Mouse (Mus musculus): Measurements from ENCODE around the gene Cd302. TPM values are rescaled to one million over a fixed set of nuclear protein-coding genes. Genes with fewer than 3 reads are reported as not detected.

Cd302 gene
- polyA plus RNA-seq, 1 experiment = 29.1 TPM

GRCm38 (mm10) chr2:60283208-60283750 lies 1.0 kb downstream of the Cd302 start:
- 18% methylated on average over 9 of the region's 9 CpGs for WGBS
- Histone ChIP-seq H3K4me1 (ENCODE audit: control insufficient read depth, insufficient read depth, insufficient read length, low read length) (peaks cover 5% of the 10 kb centered on the region; the same call in 1 of the 2 replicates), H3K4me3 (ENCODE audit: low read depth, low read length) (peak overlapping the region; percentile 86), H3K36me3 (ENCODE audit: control insufficient read depth, insufficient read depth, low read length) (peaks cover 2% of the 10 kb centered on the region; the same call in 1 of the 2 replicates), H3K27me3 (ENCODE audit: control insufficient read depth, insufficient read depth, low read length) (no peaks in the 10 kb centered on the region), H3K27ac (ENCODE audit: insufficient read depth, low read depth, low read length) (peak overlapping the region; percentile 97)
- TF ChIP-seq CTCF (IDR thresholded peaks at IDR 0.05; ENCODE audit: extremely low read depth, insufficient read length, insufficient replicate concordance, low read depth, low read length) (no peak), POLR2A (IDR thresholded peaks at IDR 0.05; ENCODE audit: low read depth, low read length) (no peak)

- Histone ChIP-seq H3K4me1 (ENCODE audit: control insufficient read depth, insufficient read depth, insufficient read length, low read length) (peaks cover 5% of the 10 kb centered on the region; the same call in 1 of the 2 replicates), H3K27ac (ENCODE audit: insufficient read depth, low read depth, low read length) (peak overlapping the region; percentile 97; the same call in 1 of the 2 replicates), H3K27me3 (ENCODE audit: control insufficient read depth, insufficient read depth, low read length) (no peaks in the 10 kb centered on the region), H3K4me3 (ENCODE audit: low read depth, low read length) (peak overlapping the region; percentile 53; the same call in 1 of the 2 replicates), H3K36me3 (ENCODE audit: control insufficient read depth, insufficient read depth, low read length) (peaks cover 5% of the 10 kb centered on the region; the same call in 1 of the 2 replicates)
- no peak for TF ChIP-seq POLR2A (IDR thresholded peaks at IDR 0.05; ENCODE audit: low read depth, low read length)
- no peak for TF ChIP-seq CTCF (IDR thresholded peaks at IDR 0.05; ENCODE audit: extremely low read depth, insufficient read length, insufficient replicate concordance, low read depth, low read length)
- WGBS = 57% methylated on average over 4 of the region's 4 CpGs
These were observed 1.7 kb downstream of the Cd302 start for GRCm38 (mm10) chr2:60282625-60283024.

GRCm38 (mm10) chr2:60278627-60279026 lies 5.7 kb downstream of the Cd302 start:
- H3K27ac ChIP-seq (ENCODE audit: insufficient read depth, low read depth, low read length) = no peak overlapping the region
- WGBS = 78% methylated on average over 4 of the region's 4 CpGs

GRCm38 (mm10) chr2:60269856-60270479 lies 14.3 kb downstream of the Cd302 start:
- Histone ChIP-seq H3K27me3 (ENCODE audit: control insufficient read depth, insufficient read depth, low read length) (no peaks in the 10 kb centered on the region), H3K4me3 (ENCODE audit: low read depth, low read length) (peak overlapping the region; percentile 2; the same call in 1 of the 2 replicates), H3K27ac (ENCODE audit: insufficient read depth, low read depth, low read length) (peak overlapping the region; percentile 74), H3K4me1 (ENCODE audit: control insufficient read depth, insufficient read depth, insufficient read length, low read length) (peaks cover 3% of the 10 kb centered on the region; the same call in 1 of the 2 replicates), H3K36me3 (ENCODE audit: control insufficient read depth, insufficient read depth, low read length) (peaks cover 24% of the 10 kb centered on the region)
- 66% methylated on average over 14 of the region's 14 CpGs for WGBS
- TF ChIP-seq CTCF (IDR thresholded peaks at IDR 0.05; ENCODE audit: extremely low read depth, insufficient read length, insufficient replicate concordance, low read depth, low read length) (no peak), POLR2A (IDR thresholded peaks at IDR 0.05; ENCODE audit: low read depth, low read length) (no peak)

More at GRCm38 (mm10) chr2:60278627-60279026, 5.7 kb downstream of the Cd302 start:
- Histone ChIP-seq H3K27me3 (ENCODE audit: control insufficient read depth, insufficient read depth, low read length) (no peaks in the 10 kb centered on the region), H3K4me3 (ENCODE audit: low read depth, low read length) (no peak overlapping the region), H3K4me1 (ENCODE audit: control insufficient read depth, insufficient read depth, insufficient read length, low read length) (peaks cover 5% of the 10 kb centered on the region; the same call in 1 of the 2 replicates), H3K36me3 (ENCODE audit: control insufficient read depth, insufficient read depth, low read length) (peaks cover 9% of the 10 kb centered on the region)
- TF ChIP-seq CTCF (IDR thresholded peaks at IDR 0.05; ENCODE audit: extremely low read depth, insufficient read length, insufficient replicate concordance, low read depth, low read length) = no peak
- no peak for TF ChIP-seq POLR2A (IDR thresholded peaks at IDR 0.05; ENCODE audit: low read depth, low read length)

- Histone ChIP-seq H3K4me1 (ENCODE audit: control insufficient read depth, insufficient read depth, insufficient read length, low read length) (peaks cover 3% of the 10 kb centered on the region; the same call in 1 of the 2 replicates), H3K27ac (ENCODE audit: insufficient read depth, low read depth, low read length) (no peak overlapping the region), H3K36me3 (ENCODE audit: control insufficient read depth, insufficient read depth, low read length) (peaks cover 18% of the 10 kb centered on the region), H3K27me3 (ENCODE audit: control insufficient read depth, insufficient read depth, low read length) (no peaks in the 10 kb centered on the region), H3K4me3 (ENCODE audit: low read depth, low read length) (no peak overlapping the region)
- WGBS = 80% methylated on average over 1 of the region's 1 CpGs
- TF ChIP-seq CTCF (IDR thresholded peaks at IDR 0.05; ENCODE audit: extremely low read depth, insufficient read length, insufficient replicate concordance, low read depth, low read length) (no peak), POLR2A (IDR thresholded peaks at IDR 0.05; ENCODE audit: low read depth, low read length) (no peak)
These were observed 16.7 kb downstream of the Cd302 start for GRCm38 (mm10) chr2:60267567-60267966.

GRCm38 (mm10) chr2:60260621-60261350 lies 23.5 kb downstream of the Cd302 start:
- peak overlapping the region; percentile 96 for H3K27ac ChIP-seq (ENCODE audit: insufficient read depth, low read depth, low read length)

More at GRCm38 (mm10) chr2:60260621-60261350, 23.5 kb downstream of the Cd302 start:
- no peaks in the 10 kb centered on the region for H3K27me3 ChIP-seq (ENCODE audit: control insufficient read depth, insufficient read depth, low read length)
- 37% methylated on average over 5 of the region's 5 CpGs for WGBS
- no peak for TF ChIP-seq POLR2A (IDR thresholded peaks at IDR 0.05; ENCODE audit: low read depth, low read length)
- no peak for TF ChIP-seq CTCF (IDR thresholded peaks at IDR 0.05; ENCODE audit: extremely low read depth, insufficient read length, insufficient replicate concordance, low read depth, low read length)
- peaks cover 16% of the 10 kb centered on the region for H3K36me3 ChIP-seq (ENCODE audit: control insufficient read depth, insufficient read depth, low read length)
- peaks cover 8% of the 10 kb centered on the region; the same call in 1 of the 2 replicates for H3K4me1 ChIP-seq (ENCODE audit: control insufficient read depth, insufficient read depth, insufficient read length, low read length)
- H3K4me3 ChIP-seq (ENCODE audit: low read depth, low read length) = no peak overlapping the region
